16 mouse cellular contexts compared by ENCODE assay signal in genomic region chr1:127508921-127509320, GRCm38 (mm10).
A peak's percentile ranks its signal among the peaks of the same experiment; 100 is the strongest.
DNase-seq lines count a peak whose midpoint lies in the region; ATAC-seq lines count a peak whose summit lies in the region.
"Had no signal": no experiment of that assay in that cellular context is flagged by ENCODE, and none has a peak within 500 bp of the region (broad histone marks: within the 10 kb centered on the region; RNA-seq: fewer than 3 reads in every experiment).

No protein-coding gene starts in this region.

- H3K36me3 ChIP-seq in neural tube, embryonic 12.5 days = no peaks in the 10 kb centered on the region
- no peaks in the 10 kb centered on the region for H3K36me3 ChIP-seq in midbrain, embryonic 13.5 days
- H3K36me3 ChIP-seq: heart, embryonic 15.5 days; limb, embryonic 12.5 days; liver, embryonic 15.5 days had no signal

- H3K4me3 ChIP-seq in neural tube, embryonic 12.5 days = no peak overlapping the region
- H3K4me3 ChIP-seq in midbrain, embryonic 13.5 days (replicated peaks) = no peak overlapping the region
- H3K4me3 ChIP-seq: heart, embryonic 15.5 days; layer of hippocampus, adult 2 months; limb, embryonic 12.5 days; liver, embryonic 15.5 days had no signal

- no peaks in the 10 kb centered on the region for H3K9me3 ChIP-seq in neural tube, embryonic 12.5 days
- no peaks in the 10 kb centered on the region for H3K9me3 ChIP-seq in midbrain, embryonic 13.5 days
- H3K9me3 ChIP-seq: heart, embryonic 15.5 days; limb, embryonic 12.5 days; liver, embryonic 15.5 days had no signal

- H3K27ac ChIP-seq in neural tube, embryonic 12.5 days = no peak overlapping the region
- peak overlapping the region; percentile 77 for H3K27ac ChIP-seq in midbrain, embryonic 13.5 days
- H3K27ac ChIP-seq: heart, embryonic 15.5 days; layer of hippocampus, adult 2 months; limb, embryonic 12.5 days; liver, embryonic 15.5 days had no signal

- H3K27me3 ChIP-seq in neural tube, embryonic 12.5 days (replicated peaks) = peaks cover 10% of the 10 kb centered on the region; the same call in 1 of the 2 replicates
- no peaks in the 10 kb centered on the region for H3K27me3 ChIP-seq in midbrain, embryonic 13.5 days
- H3K27me3 ChIP-seq: heart, embryonic 15.5 days; liver, embryonic 15.5 days had no signal

- peaks cover 2% of the 10 kb centered on the region; the same call in 1 of the 2 replicates for H3K4me1 ChIP-seq in neural tube, embryonic 12.5 days
- H3K4me1 ChIP-seq in midbrain, embryonic 13.5 days (replicated peaks) = peaks cover 27% of the 10 kb centered on the region
- H3K4me1 ChIP-seq: liver, embryonic 15.5 days had no signal

- no peak for DNase-seq in neural tube, embryonic 10.5 days (ENCODE audit: extremely low spot score, low spot score)
- peak; percentile 63 to 77 for DNase-seq in cerebellum, postnatal 10 days
- no peak for DNase-seq in gastrocnemius, postnatal 4 days (ENCODE audit: low spot score in 2 of 2)
- DNase-seq in spleen, postnatal 4 days (ENCODE audit: low spot score in 2 of 2) = no peak
- DNase-seq: adrenal gland, adult 8-10 months; lung, postnatal 14 days; thymus, adult 2 months had no signal

- H3K4me2 ChIP-seq in neural tube, embryonic 12.5 days (replicated peaks) = no peak overlapping the region
- no peak overlapping the region for H3K4me2 ChIP-seq in midbrain, embryonic 13.5 days (replicated peaks)
- H3K4me2 ChIP-seq: heart, embryonic 15.5 days; limb, embryonic 12.5 days; liver, embryonic 15.5 days had no signal

- 78% methylated on average over 8 of the region's 8 CpGs for WGBS in neural tube, embryonic 12.5 days
- WGBS in midbrain, embryonic 13.5 days = 70% methylated on average over 8 of the region's 8 CpGs

- ATAC-seq in neural tube, embryonic 12.5 days (ENCODE audit: low FRiP score, low read depth) = peak; percentile 15; the same call in 1 of the 2 replicates
- peak; percentile 28 for ATAC-seq in midbrain, embryonic 13.5 days
- no peak for ATAC-seq in megakaryocyte, adult 5-6 weeks (ENCODE audit: poor library complexity, severe bottlenecking)
- ATAC-seq: CD4-positive, CD25-positive, alpha-beta regulatory T cell, adult 4 months; inflammation-experienced regulatory T-cells, adult 6 months had no signal

- H3K9ac ChIP-seq in neural tube, embryonic 12.5 days = no peak overlapping the region
- no peak overlapping the region for H3K9ac ChIP-seq in midbrain, embryonic 13.5 days (replicated peaks)
- H3K9ac ChIP-seq: heart, embryonic 15.5 days; limb, embryonic 12.5 days; liver, embryonic 15.5 days had no signal

Comparison
In these comparisons a context has a peak if more than half of its experiments do, and no peak if none do; other contexts are left out.
1. DNase-seq: peak in cerebellum, postnatal 10 days (2 of 2); none in neural tube, embryonic 10.5 days (single experiment), gastrocnemius, postnatal 4 days (0 of 2) and spleen, postnatal 4 days (0 of 2).